Mouse (Mus musculus): ENCODE measurements around the gene Smg7. TPM values are rescaled to one million over a fixed set of nuclear protein-coding genes. Genes with fewer than 3 reads are reported as not detected.

The Smg7 gene
- polyA plus RNA-seq, 1 experiment from 2014 or later, result 34.0 TPM

DNA sequence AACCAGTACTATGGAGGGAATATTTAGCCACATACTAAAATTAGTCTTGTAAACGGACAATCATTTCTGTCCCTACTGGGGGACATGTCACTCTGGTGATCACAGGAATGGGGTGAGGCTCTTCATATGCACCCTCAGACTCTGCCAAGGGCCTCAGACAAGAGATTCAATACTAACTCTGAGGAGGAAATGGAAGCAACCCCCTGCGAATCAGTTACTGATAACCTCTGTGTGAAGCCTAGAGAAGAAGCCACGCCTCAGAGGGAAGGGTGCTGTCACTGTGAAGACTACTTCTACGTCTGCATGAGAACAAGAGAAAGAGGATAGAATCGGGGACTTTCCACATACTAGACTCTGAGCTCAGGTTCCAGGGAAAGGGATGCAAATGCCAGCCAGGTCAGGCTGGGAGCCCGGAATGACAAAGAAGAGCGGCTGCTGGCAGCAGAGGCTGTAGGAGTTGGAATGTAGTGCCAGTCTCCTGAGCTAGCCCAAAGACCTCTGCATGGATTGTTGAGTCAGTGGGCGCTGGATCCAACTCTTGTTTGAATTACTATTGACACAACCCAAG is 106.7 kb downstream of the Smg7 start:
- Histone ChIP-seq H3K9me3 (0 out of 2 replicates have a peak, but pooled peaks cover 4% of the 10 kb centered on the region), H3K4me1 (replicated peaks) (peaks cover 54% of the 10 kb centered on the region), H3K4me3 (no peak overlapping the region), H3K27me3 (ENCODE audit: insufficient read depth, poor library complexity, severe bottlenecking) (no peaks in the 10 kb centered on the region), H3K27ac (peak overlapping the region; percentile 23; the same call in 1 of the 2 replicates), H3K36me3 (no peaks in the 10 kb centered on the region)
- 63% methylated on average over 8 of the region's 8 CpGs for WGBS
- DNase-seq (ENCODE audit: low spot score), result no peak

DNA sequence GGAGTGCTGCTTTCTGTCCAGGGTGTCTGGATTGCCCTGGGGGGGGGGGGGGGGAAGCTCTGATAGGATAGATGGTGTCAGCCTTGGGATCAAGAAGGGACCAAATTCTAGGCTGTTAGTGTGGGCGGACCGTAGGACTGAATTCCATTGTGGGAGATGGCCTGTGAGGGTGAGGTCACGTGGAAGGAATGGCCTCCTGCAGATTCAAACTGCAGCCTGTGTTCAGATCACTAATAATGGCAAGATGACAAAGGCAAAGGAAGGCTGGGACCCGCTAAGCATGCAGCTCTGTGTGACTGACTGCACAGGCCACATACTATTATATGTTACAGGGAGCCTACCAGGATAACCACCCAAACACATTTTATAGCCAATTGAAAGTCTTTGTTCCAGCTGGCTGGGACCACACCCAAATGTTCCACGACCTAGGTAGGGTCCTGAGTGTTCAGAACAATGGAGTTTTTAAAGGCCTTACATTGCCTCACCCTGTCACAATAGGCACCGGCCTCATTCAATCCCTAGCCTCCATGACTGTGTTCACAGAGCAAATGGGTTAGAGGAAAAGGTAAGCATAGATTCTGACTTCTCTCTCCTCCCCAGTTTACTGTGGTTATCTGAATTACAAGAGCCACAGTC is 108.8 kb downstream of the Smg7 start:
- H3K27me3 ChIP-seq (ENCODE audit: insufficient read depth, poor library complexity, severe bottlenecking), result no peaks in the 10 kb centered on the region
- DNase-seq (ENCODE audit: low spot score), result peak; percentile 64
- H3K9me3 ChIP-seq, result 0 out of 2 replicates have a peak, but pooled peaks cover 4% of the 10 kb centered on the region
- WGBS, result 25% methylated on average over 6 of the region's 6 CpGs
- H3K27ac ChIP-seq, result peak overlapping the region; percentile 83
- no peak overlapping the region for H3K4me3 ChIP-seq
- H3K36me3 ChIP-seq, result no peaks in the 10 kb centered on the region
- peaks cover 46% of the 10 kb centered on the region for H3K4me1 ChIP-seq (replicated peaks)

DNA sequence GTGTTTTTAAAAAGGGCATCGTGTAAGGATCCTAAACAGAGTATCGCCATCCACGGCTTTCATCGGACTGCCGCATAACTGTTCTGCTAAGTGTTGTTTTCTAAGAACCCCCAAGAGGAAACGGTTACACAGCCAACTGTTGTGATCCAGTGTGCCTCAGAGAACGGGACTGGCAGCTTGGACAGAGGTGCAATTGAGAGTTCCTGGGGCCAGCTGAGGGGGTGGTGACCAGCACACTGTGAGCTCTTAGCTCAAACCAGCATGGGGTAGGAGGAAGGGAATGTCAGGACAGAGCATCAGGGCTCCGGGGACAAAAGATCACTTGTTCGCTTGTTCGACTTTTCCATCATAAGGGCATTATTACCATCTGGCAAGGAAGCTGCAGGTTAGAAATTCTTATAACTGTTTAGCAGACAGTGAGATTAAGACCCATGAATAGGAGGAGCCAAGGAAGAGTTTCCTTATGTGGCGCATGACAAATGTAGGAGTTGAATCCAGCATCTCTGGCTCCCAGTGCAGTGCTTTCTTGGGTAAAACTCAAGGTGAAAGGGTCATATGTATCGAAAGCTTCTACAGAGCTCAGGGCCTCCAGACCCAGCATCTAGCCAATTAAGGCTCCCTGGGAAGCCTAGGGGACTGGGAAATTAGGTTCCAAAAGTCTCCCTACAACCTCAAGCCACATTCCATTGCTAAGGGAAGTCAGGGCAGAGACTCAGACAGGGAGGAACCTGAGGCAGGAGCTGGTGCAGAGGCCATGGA is 109.5 kb downstream of the Smg7 start:
- Histone ChIP-seq H3K9me3 (0 out of 2 replicates have a peak, but pooled peaks cover 4% of the 10 kb centered on the region), H3K4me1 (replicated peaks) (peaks cover 53% of the 10 kb centered on the region), H3K36me3 (no peaks in the 10 kb centered on the region), H3K27me3 (ENCODE audit: insufficient read depth, poor library complexity, severe bottlenecking) (no peaks in the 10 kb centered on the region), H3K27ac (peak overlapping the region; percentile 83), H3K4me3 (peak overlapping the region; percentile 11; the same call in 1 of the 2 replicates)
- WGBS, result 9% methylated on average over 12 of the region's 12 CpGs
- peak; percentile 64 for DNase-seq (ENCODE audit: low spot score)

DNA sequence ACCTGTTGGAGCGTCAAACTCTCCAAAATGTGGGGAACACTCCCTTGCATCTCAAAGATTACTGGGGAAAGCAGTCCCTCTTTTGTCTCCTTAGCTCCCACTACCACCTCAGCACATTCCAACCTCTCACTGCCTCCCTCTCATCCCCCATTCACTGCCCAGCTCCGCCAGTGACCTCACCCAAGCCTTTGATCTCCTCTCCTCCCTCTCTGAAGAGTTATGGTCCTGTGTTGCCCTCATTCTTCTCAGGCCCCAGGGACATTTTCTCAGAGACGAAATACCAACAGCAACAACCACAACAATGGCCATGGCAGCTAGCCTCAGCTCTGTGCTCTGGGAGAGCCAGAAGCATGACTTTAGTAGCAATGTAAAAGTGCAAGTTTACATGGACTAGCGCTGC is 111.2 kb downstream of the Smg7 start:
- Histone ChIP-seq H3K4me1 (replicated peaks) (peaks cover 59% of the 10 kb centered on the region), H3K36me3 (no peaks in the 10 kb centered on the region), H3K27me3 (ENCODE audit: insufficient read depth, poor library complexity, severe bottlenecking) (no peaks in the 10 kb centered on the region), H3K9me3 (0 out of 2 replicates have a peak, but pooled peaks cover 4% of the 10 kb centered on the region), H3K4me3 (no peak overlapping the region), H3K27ac (peak overlapping the region; percentile 83)
- 21% methylated on average over 4 of the region's 4 CpGs for WGBS
- peak; percentile 27 for DNase-seq (ENCODE audit: low spot score)

DNA sequence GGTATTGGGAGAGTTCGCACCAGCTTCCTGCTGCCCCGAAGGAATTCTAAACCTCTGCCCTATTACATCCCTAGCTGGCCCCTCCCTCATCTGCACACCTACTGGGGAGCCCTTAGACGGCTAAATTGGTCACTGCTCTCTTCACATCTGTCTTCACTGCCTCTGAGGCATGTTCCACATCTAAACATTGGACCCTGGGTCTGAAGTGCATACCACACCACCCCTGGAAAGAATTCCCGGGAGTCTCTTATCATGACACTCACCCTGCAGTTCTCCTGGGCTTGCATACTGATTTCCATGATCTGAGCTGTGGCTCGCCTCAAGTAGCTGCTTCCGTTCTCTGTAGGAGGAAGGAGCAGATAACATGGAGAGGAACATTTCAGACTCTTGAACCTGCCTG is 111.6 kb downstream of the Smg7 start:
- H3K27ac ChIP-seq, result peak overlapping the region; percentile 83
- H3K4me3 ChIP-seq, result no peak overlapping the region
- no peaks in the 10 kb centered on the region for H3K27me3 ChIP-seq (ENCODE audit: insufficient read depth, poor library complexity, severe bottlenecking)
- no peaks in the 10 kb centered on the region for H3K36me3 ChIP-seq
- WGBS, result 21% methylated on average over 6 of the region's 6 CpGs
- DNase-seq (ENCODE audit: low spot score), result no peak
- H3K9me3 ChIP-seq, result 0 out of 2 replicates have a peak, but pooled peaks cover 4% of the 10 kb centered on the region
- H3K4me1 ChIP-seq (replicated peaks), result peaks cover 55% of the 10 kb centered on the region

DNA sequence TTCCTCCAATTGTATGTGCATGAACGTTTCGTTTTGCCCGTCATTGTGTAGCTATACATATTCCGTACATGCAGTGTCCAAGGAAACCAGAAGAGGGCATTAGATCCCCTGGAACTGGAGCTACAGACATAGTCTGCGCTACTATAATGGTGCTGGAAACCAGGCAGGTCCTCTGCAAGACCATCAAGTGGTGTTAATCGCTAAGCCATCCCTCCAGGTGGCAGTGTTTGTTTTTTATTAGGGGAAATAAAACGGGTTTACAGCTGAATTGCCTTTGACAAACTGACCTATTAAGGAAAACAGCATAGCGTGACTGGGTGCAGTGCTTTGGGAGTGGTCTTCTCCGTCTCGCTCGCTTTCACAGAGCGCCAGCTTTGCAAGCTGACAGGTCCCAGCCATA is 112.2 kb downstream of the Smg7 start:
- H3K27ac ChIP-seq, result peak overlapping the region; percentile 83; the same call in 1 of the 2 replicates
- no peaks in the 10 kb centered on the region for H3K36me3 ChIP-seq
- no peak overlapping the region for H3K4me3 ChIP-seq
- 27% methylated on average over 12 of the region's 12 CpGs for WGBS
- peaks cover 54% of the 10 kb centered on the region for H3K4me1 ChIP-seq (replicated peaks)
- 0 out of 2 replicates have a peak, but pooled peaks cover 4% of the 10 kb centered on the region for H3K9me3 ChIP-seq
- peak; percentile 48 for DNase-seq (ENCODE audit: low spot score)
- H3K27me3 ChIP-seq (ENCODE audit: insufficient read depth, poor library complexity, severe bottlenecking), result no peaks in the 10 kb centered on the region

DNA sequence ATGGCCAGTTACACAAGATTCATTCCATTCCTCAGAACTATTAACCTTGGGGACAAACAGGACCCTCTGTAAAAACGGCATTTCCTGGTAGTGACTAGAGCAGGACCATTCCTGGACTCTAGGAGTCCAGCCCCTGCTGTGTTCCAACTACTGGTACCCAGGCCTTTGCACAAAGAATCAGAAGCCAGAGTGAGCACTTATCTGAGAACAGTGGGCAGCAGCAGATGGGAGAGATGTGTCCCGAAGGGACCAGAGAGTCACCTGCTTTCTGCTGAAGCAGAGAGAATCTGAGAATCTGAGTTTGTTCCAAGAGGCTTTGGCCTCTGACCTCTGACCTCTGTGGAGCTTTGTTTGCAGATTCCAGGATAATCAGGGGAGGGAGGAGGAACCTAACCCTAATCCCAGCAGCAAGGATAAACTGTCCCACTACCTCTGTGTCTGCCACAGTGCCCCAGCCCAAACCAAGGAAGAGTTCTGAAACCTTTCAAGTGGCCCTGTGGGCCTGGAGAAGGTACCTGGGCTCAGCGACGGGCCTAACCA is 114.3 kb downstream of the Smg7 start:
- 0 out of 2 replicates have a peak, but pooled peaks cover 4% of the 10 kb centered on the region for H3K9me3 ChIP-seq
- H3K4me3 ChIP-seq, result no peak overlapping the region
- peaks cover 39% of the 10 kb centered on the region for H3K4me1 ChIP-seq (replicated peaks)
- peak overlapping the region; percentile 66 for H3K27ac ChIP-seq
- no peaks in the 10 kb centered on the region for H3K27me3 ChIP-seq (ENCODE audit: insufficient read depth, poor library complexity, severe bottlenecking)
- peak; percentile 32 for DNase-seq (ENCODE audit: low spot score)
- WGBS, result 35% methylated on average over 4 of the region's 4 CpGs
- H3K36me3 ChIP-seq, result no peaks in the 10 kb centered on the region

Other genes starting within 250 kb of the Smg7 start
- not detected in 2 replicates for gene Apobec4, start 152.1 kb downstream of the Smg7 start, polyA plus RNA-seq (2016; fragmentation: Nextera tagmentation; extraction: Ambion mirVana)
- gene Rgl1, start 136.3 kb downstream of the Smg7 start, polyA plus RNA-seq (2016; fragmentation: Nextera tagmentation; extraction: Ambion mirVana), result 27.1 and 28.9 TPM in 2 replicates
- 231 and 256 TPM in 2 replicates for gene Arpc5, start 136.1 kb downstream of the Smg7 start, polyA plus RNA-seq (2016; fragmentation: Nextera tagmentation; extraction: Ambion mirVana)
- gene Ncf2, start 102.5 kb downstream of the Smg7 start, polyA plus RNA-seq (2016; fragmentation: Nextera tagmentation; extraction: Ambion mirVana), result 2.5 and 4.2 TPM in 2 replicates
- gene Nmnat2, start 52.3 kb upstream of the Smg7 start, polyA plus RNA-seq (2016; fragmentation: Nextera tagmentation; extraction: Ambion mirVana), result 13.3 and 20.6 TPM in 2 replicates